Mouse (Mus musculus) liver, postnatal 0 days (tissue): ENCODE results near the gene Ebi3. TPM values are rescaled to one million over a fixed set of nuclear protein-coding genes. Genes with fewer than 3 reads are reported as not detected.

Experiments used
- ATAC-seq: fragments of 200-750 bp; cut with Nextera tagmentation; 2 replicates; pipeline ENCODE4 v1.8.0; 2017; ENCODE audit warnings: mild to moderate bottlenecking, moderate library complexity
- DNase-seq: peaks from one replicate; pipeline ENCODE4 v3.0.0-alpha.2; 2016
- H3K27ac ChIP-seq: fragments of 300-500 bp; sonication (generic); 2 replicates; pipeline ENCODE4 v1.5.1; 2014; ENCODE audit warnings: antibody characterized with exemption, moderate library complexity, mild to moderate bottlenecking, low read depth
- H3K27me3 ChIP-seq: fragments of 300-500 bp; sonication (generic); 2 replicates; pipeline ENCODE4 v1.6.1; 2014; ENCODE audit warnings: low read length, control low read depth, mixed read lengths; ENCODE audit not compliant: insufficient read depth
- H3K36me3 ChIP-seq: fragments of 300-500 bp; sonication (generic); replicated peaks from 2 replicates; pipeline ENCODE4 v1.6.1; 2014; ENCODE audit warnings: mild to moderate bottlenecking, control low read depth, low read length, moderate library complexity, mixed read lengths; ENCODE audit not compliant: insufficient read depth
- H3K4me1 ChIP-seq: fragments of 300-500 bp; sonication (generic); 2 replicates; pipeline ENCODE4 v1.6.1; 2014; ENCODE audit warnings: antibody characterized with exemption, mild to moderate bottlenecking, control low read depth; ENCODE audit not compliant: insufficient read depth
- H3K4me2 ChIP-seq: fragments of 300-500 bp; sonication (generic); 2 replicates; pipeline ENCODE4 v1.6.1; 2014; ENCODE audit warnings: low read depth, mild to moderate bottlenecking, low read length, moderate library complexity, mixed read lengths
- H3K4me3 ChIP-seq: fragments of 300-500 bp; sonication (generic); 2 replicates; pipeline ENCODE4 v1.5.1; 2014; ENCODE audit warnings: low read depth, low read length
- H3K9ac ChIP-seq: fragments of 300-500 bp; sonication (generic); replicated peaks from 2 replicates; pipeline ENCODE4 v1.6.1; 2014; ENCODE audit warnings: mild to moderate bottlenecking, moderate library complexity
- H3K9me3 ChIP-seq: fragments of 300-500 bp; sonication (generic); 2 replicates; pipeline ENCODE4 v1.6.1; 2016; ENCODE audit warnings: mild to moderate bottlenecking, control low read depth, low read length, mixed read lengths
- CTCF ChIP-seq: sonication (generic); IDR thresholded peaks from 2 replicates; pipeline ENCODE4 v1.5.1; 2016; ENCODE audit warnings: antibody characterized with exemption, low read depth
- EP300 ChIP-seq: IDR thresholded peaks from 2 replicates; pipeline ENCODE4 v1.6.1; 2016; ENCODE audit warnings: antibody characterized with exemption, low read depth, mild to moderate bottlenecking
- WGBS: fragments of 180-500 bp; shearing (Covaris S2); extraction: QIAGEN DNeasy Blood & Tissue Kit; methylation state at CpG from one replicate; pipeline ENCODE4 v1.1.7; 2014; ENCODE audit not compliant: insufficient replicate concordance; 5-methylcytosine and 5-hydroxymethylcytosine counted together
- polyA plus RNA-seq: library from polyadenylated mRNA; unstranded; fragments of >200 nt; fragmentation: Nextera tagmentation; extraction: Ambion mirVana; gene quantifications from 2 replicates; pipeline ENCODE4 v1.2.1, GENCODE M21; 2015

Gene Ebi3
- 10.0 and 10.5 TPM in 2 replicates for polyA plus RNA-seq

GRCm38 (mm10) chr17:55952447-55953027, at the start of gene Ebi3:
Gene Ebi3 (plus strand): TSS chr17:55952640.
- H3K27ac ChIP-seq = peak within 1 kb of the TSS; percentile 76
- H3K4me2 ChIP-seq = peak within 1 kb of the TSS; percentile 47

GRCm38 (mm10) chr17:55903087-55903486, 49.4 kb upstream of the Ebi3 start:
- H3K9ac ChIP-seq = no peak overlapping the region
- ATAC-seq (no peak), DNase-seq (no peak)
- no peaks in the 10 kb centered on the region for H3K9me3 ChIP-seq
- H3K4me2 ChIP-seq = no peak overlapping the region
- H3K4me1 ChIP-seq = peaks cover 4% of the 10 kb centered on the region; the same call in 1 of the 2 replicates
- no peaks in the 10 kb centered on the region for H3K27me3 ChIP-seq
- no peak overlapping the region; the same call in 1 of the 2 replicates for H3K27ac ChIP-seq
- H3K4me3 ChIP-seq = no peak overlapping the region
- no peaks in the 10 kb centered on the region for H3K36me3 ChIP-seq
- TF ChIP-seq CTCF (no peak), EP300 (no peak)
- WGBS = 42% methylated on average over 2 of the region's 2 CpGs

More at GRCm38 (mm10) chr17:55952447-55953027, at the start of gene Ebi3:
- Histone ChIP-seq H3K9ac (no peak within 1 kb of the TSS), H3K4me1 (peaks cover 10% of the 10 kb centered on the region), H3K4me3 (0 out of 2 replicates have a peak within 1 kb of the TSS, but pooled peaks have one; percentile 13), H3K36me3 (no peaks in the 10 kb centered on the region), H3K9me3 (no peaks in the 10 kb centered on the region), H3K27me3 (no peaks in the 10 kb centered on the region)
- TF ChIP-seq EP300 = no peak
- no peak for TF ChIP-seq CTCF
- ATAC-seq = peak; percentile 60
- 39% methylated on average over 6 of the region's 6 CpGs for WGBS
- peak; percentile 41 for DNase-seq

GRCm38 (mm10) chr17:55903687-55904086, 48.8 kb upstream of the Ebi3 start:
- Histone ChIP-seq H3K9me3 (no peaks in the 10 kb centered on the region), H3K4me1 (peaks cover 4% of the 10 kb centered on the region; the same call in 1 of the 2 replicates), H3K9ac (no peak overlapping the region), H3K4me2 (no peak overlapping the region), H3K27ac (peak overlapping the region; percentile 55), H3K27me3 (no peaks in the 10 kb centered on the region), H3K36me3 (no peaks in the 10 kb centered on the region), H3K4me3 (no peak overlapping the region)
- no peak for TF ChIP-seq CTCF
- TF ChIP-seq EP300 = no peak
- 58% methylated on average over 1 of the region's 1 CpGs for WGBS
- no peak for DNase-seq
- ATAC-seq = peak; percentile 69

GRCm38 (mm10) chr17:55904131-55904530, 48.3 kb upstream of the Ebi3 start:
- H3K4me2 ChIP-seq = peak overlapping the region; percentile 22; the same call in 1 of the 2 replicates
- peaks cover 4% of the 10 kb centered on the region; the same call in 1 of the 2 replicates for H3K4me1 ChIP-seq
- no peaks in the 10 kb centered on the region for H3K36me3 ChIP-seq
- H3K9ac ChIP-seq = no peak overlapping the region
- 53% methylated on average over 6 of the region's 6 CpGs for WGBS
- ATAC-seq (peak; percentile 60), DNase-seq (no peak)
- no peak overlapping the region for H3K4me3 ChIP-seq
- H3K27ac ChIP-seq = peak overlapping the region; percentile 55
- no peaks in the 10 kb centered on the region for H3K9me3 ChIP-seq
- TF ChIP-seq EP300 = no peak
- no peak for TF ChIP-seq CTCF
- no peaks in the 10 kb centered on the region for H3K27me3 ChIP-seq

- no peaks in the 10 kb centered on the region for H3K36me3 ChIP-seq
- no peak for DNase-seq
- peak; percentile 80 for ATAC-seq
Measured at GRCm38 (mm10) chr17:55906669-55907068, 45.8 kb upstream of the Ebi3 start.

GRCm38 (mm10) chr17:55931553-55932502, 20.6 kb upstream of the Ebi3 start:
- ATAC-seq (peak; percentile 79), DNase-seq (peak; percentile 70)
- WGBS = 2% methylated on average over 23 of the region's 33 CpGs
- H3K9ac ChIP-seq = peak overlapping the region; percentile 73
- H3K4me3 ChIP-seq = peak overlapping the region; percentile 62
- TF ChIP-seq EP300 = no peak
- peak; percentile 47 for TF ChIP-seq CTCF
- H3K9me3 ChIP-seq = peaks cover 4% of the 10 kb centered on the region; the same call in 1 of the 2 replicates
- H3K27ac ChIP-seq = peak overlapping the region; percentile 77
- no peaks in the 10 kb centered on the region for H3K27me3 ChIP-seq
- peaks cover 14% of the 10 kb centered on the region for H3K4me1 ChIP-seq
- H3K4me2 ChIP-seq = peak overlapping the region; percentile 76
- 0 out of 2 replicates have a peak, but pooled peaks cover 2% of the 10 kb centered on the region for H3K36me3 ChIP-seq

More at GRCm38 (mm10) chr17:55906669-55907068, 45.8 kb upstream of the Ebi3 start:
- H3K4me3 ChIP-seq = no peak overlapping the region
- H3K9me3 ChIP-seq = no peaks in the 10 kb centered on the region
- TF ChIP-seq EP300 = no peak
- TF ChIP-seq CTCF = no peak
- no peaks in the 10 kb centered on the region for H3K27me3 ChIP-seq
- H3K4me1 ChIP-seq = peaks cover 4% of the 10 kb centered on the region; the same call in 1 of the 2 replicates
- no peak overlapping the region for H3K4me2 ChIP-seq
- H3K9ac ChIP-seq = no peak overlapping the region
- 0 out of 2 replicates have a peak overlapping the region, but pooled peaks have one; percentile 32 for H3K27ac ChIP-seq
